Mouse (Mus musculus): ENCODE results near the gene Map2k7. TPM values are rescaled to one million over a fixed set of nuclear protein-coding genes. Genes with fewer than 3 reads are reported as not detected.

The Map2k7 gene
- total RNA-seq (2021) = 99.6 and 105 TPM in 2 replicates
- long read RNA-seq, transcript Map2k7-206 (11 exons, 3,497 nt) = major isoform, 17 of 40 reads
- long read RNA-seq, transcript Map2k7-202 (12 exons, 3,525 nt) = minor isoform, 9 of 40 reads
- long read RNA-seq, partial matches to known transcripts = 6 of 40 reads
- long read RNA-seq, other reads (novel, unspliced or antisense) = 2 of 40 reads

DNA sequence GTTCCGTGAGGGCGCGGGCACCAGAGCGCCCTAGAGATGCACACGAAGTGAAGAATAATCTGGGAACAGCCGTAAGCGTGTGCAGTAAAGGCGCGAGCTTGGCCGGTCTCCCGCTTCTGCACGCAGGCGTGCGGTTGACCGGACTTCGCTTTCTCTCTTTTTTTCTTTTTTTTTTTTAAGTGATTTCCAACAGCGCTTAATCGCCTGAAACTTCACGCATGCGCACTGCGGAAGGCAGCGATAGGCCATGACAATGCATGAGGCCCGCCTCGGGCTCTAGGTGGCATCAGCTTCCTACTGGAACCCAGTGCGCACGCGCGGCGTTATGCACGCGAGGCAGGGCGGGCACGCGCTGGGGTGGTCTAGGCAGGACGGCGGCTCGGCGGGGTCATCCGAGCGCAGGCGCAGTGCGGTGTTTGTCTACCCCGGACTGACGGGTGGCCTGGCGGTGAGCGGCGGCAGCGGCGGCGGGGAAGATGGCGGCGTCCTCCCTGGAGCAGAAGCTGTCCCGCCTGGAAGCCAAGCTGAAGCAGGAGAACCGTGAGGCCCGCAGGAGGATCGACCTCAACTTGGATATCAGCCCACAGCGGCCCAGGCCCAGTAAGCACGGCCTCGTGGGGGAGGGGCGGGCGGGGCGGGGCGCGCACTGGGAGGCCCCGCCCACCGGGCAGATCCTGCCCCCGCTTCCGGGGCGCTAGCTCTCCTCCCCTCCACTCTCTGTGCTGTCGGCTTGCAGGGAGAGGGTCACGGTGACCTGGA lies at the start of gene Map2k7, which contains the start of gene Gm49320:
Map2k7 (plus strand) TSS at position 307 of the 759 bp plus-strand sequence.
Gm49320 (plus strand) TSS at position 432 of the 759 bp plus-strand sequence.
- DNase-seq = peak; percentile 100

DNA sequence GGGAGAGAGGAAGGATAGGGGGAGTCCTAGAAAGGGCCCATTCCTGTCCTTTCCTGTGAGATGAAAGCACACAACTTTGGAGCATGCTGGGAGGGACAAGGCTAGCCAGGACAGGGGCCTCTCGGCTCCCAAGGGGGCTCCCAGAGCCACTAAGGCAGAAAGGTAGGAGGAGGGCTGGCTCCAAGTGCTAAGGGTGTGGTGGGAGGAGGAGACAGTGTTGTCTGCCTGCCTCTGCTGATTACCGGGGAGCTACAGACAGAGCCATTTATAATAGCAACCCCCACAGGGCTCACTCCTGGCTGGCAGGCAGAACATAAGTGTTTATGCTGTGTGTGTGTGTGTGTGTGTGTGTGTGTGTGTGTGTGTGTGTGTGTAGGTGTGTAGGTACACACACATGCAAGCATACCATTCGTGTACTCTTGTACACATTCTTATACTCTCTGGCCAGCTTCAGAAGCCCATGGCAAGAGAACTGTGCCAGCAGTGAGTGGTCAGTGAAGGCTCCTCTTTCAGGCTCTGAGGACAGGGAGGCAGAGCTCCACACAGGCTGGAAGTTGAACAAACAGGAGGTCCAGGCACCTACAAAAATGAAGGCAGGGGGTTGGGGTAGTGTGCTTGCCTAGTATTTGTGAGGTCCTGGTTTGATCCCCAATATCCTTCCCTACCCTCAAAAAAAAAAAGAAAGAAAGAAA lies 49.4 kb upstream of the Map2k7 start:
- DNase-seq = no peak

DNA sequence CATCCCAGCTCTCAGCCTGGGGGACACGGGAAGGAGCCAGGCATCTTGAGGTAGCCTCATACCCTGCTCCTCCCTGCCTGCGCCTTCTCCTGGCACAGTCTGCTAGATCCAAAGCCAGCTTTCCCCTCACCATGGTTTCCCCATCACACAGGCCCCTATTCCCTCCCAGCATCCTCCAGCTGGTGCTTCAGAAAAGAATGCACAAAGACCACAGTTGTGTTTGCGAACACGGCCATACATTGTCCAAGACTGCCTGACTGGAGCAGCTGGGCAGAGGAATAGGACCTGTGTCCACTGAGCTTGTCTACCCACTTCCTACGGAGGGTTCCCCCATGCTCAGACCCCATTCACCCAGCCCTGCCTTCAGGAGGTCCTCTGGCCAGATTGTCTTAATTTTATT lies 46.2 kb upstream of the Map2k7 start:
- no peak for DNase-seq

DNA sequence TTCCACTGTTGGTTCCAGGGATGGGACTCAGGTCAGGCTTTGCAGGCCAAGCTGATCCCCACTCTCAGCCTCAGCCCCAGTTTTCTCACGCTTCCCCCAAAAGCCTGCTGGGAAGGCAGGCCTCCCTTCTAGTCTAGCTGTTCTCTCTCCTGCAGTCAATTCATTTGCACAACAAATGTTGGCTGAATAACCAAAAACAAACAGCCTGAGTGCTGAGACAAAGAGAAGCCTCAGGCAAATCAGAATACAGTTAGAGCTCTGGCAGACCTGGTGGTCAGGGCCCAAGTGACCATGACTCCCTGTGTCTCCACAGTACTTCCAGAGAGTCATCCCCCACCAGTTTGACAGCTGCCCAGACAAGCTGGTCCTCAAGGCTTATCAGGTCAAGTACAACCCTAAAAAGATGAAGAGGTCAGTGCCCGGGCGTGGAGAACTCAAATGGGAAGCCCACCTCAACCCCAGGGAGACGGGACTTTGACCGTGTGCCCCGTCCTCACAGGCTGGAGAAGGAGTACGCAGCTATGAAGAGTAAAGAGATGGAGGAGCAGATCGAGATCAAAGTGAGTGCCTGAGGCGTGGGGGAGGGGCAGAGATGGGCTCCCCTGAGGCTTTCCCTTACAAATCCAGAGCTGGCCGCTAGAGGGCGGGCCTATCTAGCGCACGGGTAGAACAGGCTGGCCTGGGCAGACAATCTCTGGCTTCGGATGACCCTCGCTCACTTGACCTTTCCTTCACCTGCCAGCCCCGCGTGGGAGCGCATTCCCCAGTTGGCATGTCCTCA lies 45.5 kb upstream of the Map2k7 start:
- DNase-seq = peak; percentile 91

DNA sequence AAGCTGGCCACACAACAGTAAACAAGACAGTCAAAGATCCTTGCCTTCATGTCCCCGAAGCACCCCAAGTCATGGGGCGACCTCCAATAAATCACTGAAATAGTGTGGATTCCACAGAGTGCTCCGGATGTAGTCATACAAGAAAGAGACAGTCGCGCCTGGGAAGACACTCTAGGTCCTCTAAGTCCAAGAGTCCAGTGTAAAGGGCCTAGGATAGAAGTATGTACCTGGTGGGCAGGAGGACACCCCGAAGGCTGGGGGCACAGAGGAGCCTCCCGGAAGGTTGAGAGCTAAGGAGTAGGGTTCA lies 45.0 kb upstream of the Map2k7 start:
- no peak for DNase-seq

DNA sequence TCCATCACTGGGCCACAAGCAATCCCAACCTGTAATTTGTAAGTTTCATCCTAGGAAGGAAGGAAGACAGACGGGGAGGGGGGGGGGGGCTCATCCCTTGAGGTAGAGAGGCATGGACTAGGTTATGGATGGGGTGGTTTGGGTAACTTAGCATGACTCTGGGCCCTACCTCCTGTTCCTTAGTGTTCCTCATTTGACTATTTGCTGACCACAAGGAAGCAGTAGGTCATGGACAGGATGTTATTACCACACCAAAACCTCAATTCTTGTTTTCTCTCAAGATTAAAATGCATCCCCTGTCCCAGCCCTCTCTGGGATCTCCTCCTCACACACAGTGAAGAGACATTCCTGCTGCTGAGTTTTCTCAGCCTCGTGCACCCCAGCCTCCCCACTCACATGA lies 37.2 kb upstream of the Map2k7 start:
- no peak for DNase-seq

DNA sequence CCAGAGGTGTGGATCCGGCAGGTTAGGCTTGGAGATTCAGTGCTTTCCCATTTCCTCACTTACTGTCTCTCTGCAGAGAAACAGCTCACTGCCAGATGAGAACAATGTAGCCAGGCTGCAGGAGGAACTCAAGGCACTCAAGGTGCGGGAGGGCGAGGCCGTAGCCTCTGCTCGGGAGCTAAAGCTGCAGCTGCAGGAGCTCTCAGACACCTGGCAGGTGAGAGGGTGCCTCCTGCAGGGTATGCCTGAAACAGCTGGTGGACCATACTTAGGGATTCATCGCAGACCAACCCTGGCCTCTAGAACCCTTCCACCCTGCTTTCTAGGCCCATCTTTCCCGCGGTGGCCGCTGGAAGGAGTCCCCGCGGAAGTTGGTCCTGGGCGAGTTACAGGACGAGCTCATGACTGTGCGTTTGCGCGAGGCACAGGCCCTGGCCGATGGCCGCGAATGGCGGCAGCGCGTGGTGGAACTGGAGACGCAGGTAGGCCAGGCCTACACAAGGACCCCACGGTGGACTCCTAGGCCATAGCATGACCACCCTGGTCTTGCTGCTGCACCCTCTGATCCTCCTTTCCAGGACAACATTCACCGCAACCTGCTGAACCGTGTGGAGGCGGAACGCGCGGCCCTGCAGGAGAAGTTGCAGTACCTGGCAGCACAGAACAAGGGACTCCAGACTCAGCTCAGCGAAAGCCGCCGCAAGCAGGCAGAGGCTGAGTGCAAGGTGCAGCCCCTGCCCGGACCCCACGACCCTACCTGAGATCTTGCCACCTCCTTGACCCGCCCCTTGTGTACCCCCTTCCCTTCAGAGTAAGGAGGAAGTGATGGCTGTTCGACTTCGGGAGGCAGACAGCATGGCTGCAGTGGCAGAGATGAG lies 33.1 kb upstream of the Map2k7 start:
- DNase-seq = no peak

DNA sequence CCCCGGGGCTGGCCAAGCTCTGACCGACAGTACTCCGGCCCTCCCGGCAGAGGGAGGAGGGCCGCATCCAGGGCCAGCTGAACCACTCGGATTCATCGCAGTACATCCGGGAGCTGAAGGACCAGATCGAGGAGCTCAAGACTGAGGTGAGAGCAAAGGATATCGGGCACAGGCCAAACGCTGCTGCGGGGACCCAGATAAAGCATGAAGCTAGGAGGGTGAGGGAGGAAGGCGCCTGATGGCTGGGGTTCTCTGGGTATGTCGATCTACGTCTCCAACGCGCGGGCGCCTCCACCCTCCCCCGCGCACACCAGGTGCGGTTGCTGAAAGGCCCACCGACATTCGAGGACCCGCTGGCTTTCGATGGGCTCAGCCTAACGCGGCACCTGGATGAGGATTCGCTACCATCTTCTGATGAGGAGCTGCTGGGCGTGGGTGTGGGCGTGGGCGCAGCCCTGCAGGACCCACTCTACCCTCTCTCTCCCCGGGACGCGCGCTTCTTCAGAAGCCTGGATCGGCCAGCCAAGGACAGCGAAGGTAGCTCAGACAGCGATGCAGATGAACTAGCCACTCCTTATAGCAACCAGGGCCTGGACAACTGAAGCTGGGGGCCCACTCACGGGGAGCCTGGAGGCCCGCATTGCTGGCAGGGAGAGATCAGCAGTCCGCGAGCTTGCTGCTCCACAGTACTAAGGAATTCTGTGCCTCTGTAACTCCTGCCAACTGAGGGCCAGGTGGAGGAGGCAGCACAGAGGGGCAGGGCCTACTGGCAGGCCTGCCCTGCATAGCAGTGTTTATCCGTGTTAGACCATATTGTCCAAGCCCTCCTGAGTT lies 32.1 kb upstream of the Map2k7 start:
- DNase-seq = no peak

DNA sequence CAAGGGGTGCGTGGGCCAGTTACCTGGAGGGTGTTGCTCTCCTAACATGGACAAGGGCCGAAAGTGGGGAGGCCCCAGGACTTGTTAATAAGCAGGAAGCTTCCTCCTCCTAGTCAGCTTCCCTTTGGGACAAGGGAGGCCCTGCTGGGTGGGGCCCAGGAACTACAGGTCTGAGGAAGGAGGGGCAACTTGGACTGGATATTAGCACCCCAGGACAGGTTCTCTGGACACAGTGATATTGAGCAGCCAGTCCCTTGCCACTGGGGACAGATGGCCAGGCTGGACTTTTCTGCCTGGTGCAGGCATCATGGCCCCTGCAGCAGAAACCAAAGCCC lies 31.6 kb upstream of the Map2k7 start:
- DNase-seq = no peak

DNA sequence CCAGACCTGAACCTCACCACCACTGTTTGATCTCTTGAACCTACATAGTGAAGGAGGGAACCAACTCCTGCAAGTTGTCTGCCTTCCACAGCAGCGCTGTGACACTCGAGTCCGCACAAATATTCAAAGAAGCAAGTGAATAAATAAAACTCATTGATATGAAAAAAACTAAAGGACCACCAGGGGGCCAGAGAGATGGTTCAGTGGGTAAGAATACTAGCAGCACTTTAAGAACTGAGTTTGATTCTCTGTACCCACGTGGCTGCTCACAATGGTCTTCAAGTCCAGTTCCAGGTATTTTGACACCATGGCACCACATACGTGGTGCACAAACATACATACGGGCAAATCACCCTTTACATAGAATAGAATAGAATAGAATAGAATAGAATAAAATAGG lies 27.4 kb upstream of the Map2k7 start:
- no peak for DNase-seq

DNA sequence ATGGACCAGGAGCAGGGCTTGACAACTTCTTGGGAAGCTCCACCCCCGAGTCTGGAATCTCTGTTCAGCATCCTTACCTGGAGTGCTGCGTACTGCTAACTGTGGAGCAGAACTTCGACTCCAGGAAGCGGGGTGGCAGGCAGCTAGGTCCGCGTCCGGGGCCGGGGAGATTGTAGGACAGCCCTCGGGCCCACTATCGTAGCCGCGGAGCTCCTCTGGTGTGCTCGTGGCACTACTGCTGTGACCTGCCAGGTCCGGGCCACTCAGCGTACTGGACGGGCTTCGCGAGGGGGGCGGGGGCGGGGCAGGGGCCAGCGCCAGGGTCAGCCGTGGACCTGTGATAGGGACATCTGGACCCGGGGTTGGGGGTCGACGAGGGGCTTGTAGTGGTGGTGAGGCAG lies 25.7 kb upstream of the Map2k7 start:
- no peak for DNase-seq

DNA sequence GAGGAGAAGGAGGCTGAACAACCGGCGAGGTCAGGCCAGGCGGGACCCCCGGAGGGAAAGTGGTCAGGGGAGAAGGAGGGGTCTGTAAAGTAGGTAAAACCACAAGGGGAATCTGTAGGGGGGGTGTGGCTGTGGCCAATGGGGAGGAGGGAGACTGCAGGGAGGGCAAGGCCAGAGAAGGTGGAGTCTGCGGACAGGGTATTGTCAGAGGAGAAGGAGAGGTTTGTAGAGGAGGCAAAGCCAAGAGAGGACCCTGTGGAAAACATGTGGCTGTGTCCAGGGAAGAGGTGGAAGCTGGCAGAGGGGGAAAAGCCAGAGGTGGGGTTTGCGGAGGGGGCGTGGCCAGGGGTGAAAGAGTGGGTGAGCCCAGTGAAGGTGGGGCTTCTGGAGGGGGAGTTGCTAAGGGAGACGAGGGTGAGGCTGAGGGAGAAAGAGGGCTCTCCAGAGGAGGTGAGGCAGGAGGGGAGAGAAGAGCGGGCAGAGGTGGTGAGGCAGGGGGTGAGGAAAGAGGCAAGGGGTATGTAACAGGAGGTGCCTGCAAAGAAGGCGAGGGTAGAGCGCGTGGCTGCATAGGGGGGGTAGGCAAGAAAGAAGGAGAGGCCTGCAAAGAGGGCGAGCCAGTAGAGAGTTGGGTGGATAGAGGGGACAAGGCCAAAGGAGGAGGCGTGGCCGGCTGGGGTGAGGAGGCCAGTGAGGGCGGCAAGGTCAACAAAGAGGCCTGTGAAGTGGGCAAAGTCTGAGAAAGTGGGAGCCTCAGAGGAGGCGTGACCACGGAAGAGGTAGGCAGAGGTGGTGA lies 25.1 kb upstream of the Map2k7 start:
- peak; percentile 81 for DNase-seq

DNA sequence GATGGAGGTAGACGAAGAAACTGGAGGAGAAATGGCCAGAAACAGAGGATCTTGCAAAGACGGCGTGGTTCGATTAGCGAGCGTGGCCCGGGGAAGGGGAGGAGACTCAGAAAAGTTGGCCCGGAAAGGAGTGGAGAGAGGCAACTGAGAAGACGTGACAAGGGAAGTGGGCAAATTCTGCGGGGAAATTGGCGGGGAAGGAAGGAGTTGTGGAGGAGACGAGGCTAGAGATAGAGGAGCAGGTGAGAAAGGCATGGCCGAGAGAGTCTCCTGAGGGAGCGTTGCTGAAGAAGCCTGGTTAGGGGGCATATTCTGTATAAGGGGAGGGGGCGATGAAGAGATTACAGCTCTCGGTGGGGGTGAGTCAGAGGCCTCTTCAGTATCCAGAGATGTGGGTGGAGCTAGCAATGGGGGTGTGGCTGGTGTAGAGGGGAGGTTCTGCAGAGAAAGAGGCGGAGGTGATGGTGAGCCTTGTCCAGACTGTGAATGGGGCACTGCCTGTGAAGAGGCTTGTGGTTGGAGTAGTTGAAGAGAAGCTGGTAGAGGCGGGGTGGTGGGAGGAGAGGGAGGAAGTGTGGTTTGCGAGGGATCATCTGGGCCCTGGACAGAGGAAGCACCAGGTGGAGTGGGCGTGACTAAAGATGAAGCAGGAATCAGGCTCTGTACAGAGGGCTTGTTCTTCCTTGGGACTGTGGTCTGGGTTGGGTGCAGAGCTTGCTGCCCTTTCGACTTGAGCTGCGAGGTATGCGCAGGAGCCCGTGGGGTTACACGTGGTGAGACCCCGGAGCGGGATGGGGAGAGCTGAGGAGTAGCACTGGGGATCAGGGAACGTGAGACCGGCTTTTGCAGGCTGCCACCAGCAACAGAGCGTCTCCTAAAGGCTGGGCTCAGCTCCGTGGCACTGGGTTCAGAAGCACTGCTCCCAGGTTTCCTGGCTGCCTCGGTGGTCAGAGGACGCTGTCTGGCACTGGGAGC lies 24.2 kb upstream of the Map2k7 start:
- peak; percentile 74 for DNase-seq

DNA sequence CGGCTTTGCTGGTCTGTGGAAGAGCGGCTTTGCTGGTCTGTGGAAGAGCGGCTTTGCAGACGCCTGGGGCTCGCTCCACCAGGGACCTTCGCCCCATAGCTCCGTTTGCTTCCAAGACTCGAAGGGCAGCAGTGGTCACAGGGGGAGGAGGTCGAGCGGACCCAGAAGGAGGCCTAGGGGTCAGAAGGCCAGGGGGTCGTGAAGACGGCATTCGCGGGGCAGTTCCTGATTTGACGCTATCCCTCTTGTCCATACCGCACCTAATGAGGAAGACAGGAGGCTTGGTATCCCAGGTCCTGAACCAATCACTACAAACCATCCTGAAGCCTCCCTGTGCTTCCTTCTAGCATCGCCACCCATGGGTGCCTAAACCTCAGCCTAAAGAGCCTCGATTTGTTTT lies 22.2 kb upstream of the Map2k7 start:
- DNase-seq = no peak

DNA sequence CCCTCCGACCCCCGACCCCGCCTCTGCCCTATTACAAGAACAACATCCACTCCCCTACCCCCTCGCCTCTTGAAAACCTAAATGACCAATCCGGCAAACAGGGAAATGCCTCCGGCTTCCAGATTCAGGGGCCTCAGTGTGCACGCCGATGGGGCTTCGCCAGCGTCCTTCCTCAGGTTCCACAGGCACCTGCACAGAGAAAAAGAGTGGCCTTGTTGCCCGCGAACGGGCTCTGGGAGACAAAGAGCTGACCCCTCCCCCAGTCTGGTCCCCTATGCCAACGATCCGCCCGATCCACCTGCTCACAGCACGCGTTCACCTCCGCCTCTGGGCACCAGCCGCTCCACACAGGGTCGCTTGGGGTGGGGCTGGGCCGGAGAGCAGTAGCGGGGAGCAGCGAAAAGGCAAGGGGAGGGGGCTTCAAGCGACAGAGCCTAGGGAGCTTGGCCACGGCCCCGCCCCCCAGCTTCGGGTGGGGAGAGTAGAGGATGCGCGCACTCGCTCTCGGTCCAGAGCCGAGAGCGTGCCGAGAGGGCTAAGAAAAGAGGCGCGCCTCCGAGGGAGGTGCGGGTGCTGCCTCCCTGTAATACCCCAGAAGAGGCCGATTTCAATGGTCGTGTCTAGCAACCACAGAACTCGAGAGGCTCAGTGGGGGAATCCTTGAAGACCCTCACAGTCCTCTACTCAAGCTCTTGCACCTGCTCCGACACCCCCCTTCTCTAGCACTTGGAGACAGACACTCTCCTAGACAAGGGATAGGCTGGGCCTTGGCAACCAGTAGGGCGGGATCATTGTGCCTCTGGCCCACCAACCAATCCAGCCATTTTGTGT lies 21.5 kb upstream of the Map2k7 start, which contains the start of gene Prr36:
Prr36 (minus strand) TSS at position 669 of the 831 bp plus-strand sequence.
- DNase-seq = peak; percentile 50

DNA sequence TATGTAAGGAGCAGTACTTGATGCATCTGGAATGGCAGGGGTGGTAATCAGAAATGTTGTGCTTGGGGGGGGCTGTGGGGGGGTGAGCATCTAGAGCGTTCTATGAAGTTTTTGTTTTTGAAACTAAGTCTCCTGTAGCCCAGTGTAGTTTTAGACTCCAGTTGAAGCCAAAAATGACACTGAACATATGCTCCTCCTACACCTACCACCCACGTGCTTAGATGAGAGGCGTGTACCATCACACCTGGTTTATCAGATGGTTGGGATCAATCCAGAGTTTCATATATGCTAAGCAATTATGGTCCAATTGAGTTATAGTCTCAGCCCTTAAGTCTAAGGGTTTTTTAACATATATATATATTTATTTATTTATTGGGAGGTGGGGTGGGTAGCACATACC lies 18.9 kb upstream of the Map2k7 start:
- no peak for DNase-seq

DNA sequence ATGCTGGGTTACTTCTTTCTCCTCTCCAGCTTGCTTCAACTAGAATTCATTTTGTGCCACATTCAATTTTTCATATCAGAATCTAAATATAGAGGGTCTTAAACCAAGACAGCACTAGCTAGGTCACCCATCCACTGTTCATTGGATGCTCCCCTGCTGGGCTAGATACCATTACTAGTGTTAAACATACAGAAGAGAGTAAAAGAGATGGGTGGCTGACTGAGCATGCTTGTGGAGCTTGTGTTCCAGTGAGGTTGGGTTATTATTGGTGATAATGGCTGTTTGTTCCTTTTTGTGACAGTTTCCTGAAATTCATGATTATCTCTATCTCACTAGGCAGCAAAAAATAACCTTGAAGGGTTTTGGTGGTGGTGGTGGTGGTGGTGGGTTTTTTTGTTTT lies 16.5 kb upstream of the Map2k7 start:
- no peak for DNase-seq

DNA sequence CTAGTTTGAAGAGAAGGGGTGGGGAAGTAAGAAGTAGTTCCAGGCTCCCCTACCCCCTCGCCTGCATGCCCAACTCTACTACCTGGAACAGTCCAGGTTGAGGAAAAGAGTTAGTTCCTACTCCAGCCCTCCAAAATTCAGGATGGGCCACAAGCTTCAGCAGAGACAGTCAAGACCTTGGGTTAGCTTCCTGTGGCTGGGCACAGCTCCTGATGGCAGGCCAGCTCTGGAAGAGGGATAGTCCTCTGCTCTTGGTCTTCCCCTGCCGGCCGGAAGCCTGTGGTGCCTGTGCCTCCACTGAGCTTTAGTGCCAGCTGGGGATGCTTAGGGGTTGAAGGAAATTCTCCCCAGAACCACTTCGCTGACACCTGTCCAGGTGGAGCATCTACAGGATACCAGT lies 12.2 kb upstream of the Map2k7 start:
- DNase-seq = no peak

Measured in adrenal gland, postnatal 25 days (tissue).